Mouse (Mus musculus): Measurements from ENCODE around the gene Glis1. TPM values are rescaled to one million over a fixed set of nuclear protein-coding genes. Genes with fewer than 3 reads are reported as not detected.

Gene Glis1
- not detected in 2 replicates for polyA plus RNA-seq (2012; ENCODE audit: insufficient read depth, insufficient read length, low replicate concordance, missing spikeins)

DNA sequence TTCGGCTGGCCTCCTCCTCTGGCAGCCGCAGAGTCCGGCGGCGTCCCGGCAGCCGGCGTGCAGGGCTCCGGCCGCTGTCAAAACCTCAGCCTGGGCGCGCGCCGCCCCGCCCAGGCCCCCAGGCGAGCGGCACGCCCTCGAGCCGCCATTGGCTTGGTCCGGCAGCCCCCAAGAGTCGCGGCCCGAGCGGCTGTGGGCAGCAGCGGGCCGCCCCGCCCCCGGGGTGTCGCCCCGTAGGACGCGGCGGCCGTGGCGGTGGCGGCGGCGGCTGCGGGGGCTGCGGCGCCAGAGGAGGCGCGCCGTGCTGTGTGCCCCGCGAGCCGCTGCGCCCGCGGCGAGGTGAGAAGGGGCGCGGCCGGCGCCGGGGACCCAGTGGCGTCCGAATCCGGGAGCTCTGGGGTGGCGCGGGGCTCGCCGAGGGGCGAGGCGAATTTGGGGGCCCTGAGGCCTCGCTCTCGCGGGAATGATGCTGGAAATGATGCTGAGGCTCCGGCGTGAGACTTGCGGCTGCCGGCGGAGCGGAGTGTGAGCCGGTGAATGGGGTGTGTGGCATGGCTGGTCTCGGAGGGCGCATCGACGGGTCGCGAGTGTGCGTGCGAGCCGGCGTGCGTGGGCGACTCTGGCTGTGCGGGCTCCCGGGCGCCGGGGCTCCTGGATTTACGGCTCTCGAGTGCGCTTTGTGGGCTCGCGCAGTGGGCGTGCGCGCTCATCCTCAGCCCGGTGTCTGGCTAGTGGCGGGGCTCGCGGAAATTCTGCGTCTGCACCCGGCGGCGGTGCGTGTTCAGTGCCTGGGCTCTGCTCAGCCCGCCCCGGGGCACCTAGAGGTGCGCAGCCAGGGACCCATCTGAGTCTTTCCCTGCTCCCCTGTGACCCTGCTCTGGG is at the start of gene Glis1:
Glis1 (plus strand) TSS at position 236 of the 882 bp plus-strand sequence.
- peaks cover 13% of the 10 kb centered on the region for H3K4me1 ChIP-seq (ENCODE audit: control insufficient read depth, insufficient read depth, low read length)
- no peak within 1 kb of the TSS for H3K27ac ChIP-seq (ENCODE audit: insufficient read depth, low read depth, low read length)
- WGBS: 2% methylated on average over 112 of the region's 112 CpGs
- TF ChIP-seq POLR2A (IDR thresholded peaks at IDR 0.05; ENCODE audit: insufficient read depth, low read depth, low read length): no peak
- no peak for TF ChIP-seq CTCF (IDR thresholded peaks at IDR 0.05; ENCODE audit: insufficient read depth, low read depth, low read length)
- H3K4me3 ChIP-seq (ENCODE audit: insufficient read depth, low read depth, low read length): peak within 1 kb of the TSS; percentile 64

DNA sequence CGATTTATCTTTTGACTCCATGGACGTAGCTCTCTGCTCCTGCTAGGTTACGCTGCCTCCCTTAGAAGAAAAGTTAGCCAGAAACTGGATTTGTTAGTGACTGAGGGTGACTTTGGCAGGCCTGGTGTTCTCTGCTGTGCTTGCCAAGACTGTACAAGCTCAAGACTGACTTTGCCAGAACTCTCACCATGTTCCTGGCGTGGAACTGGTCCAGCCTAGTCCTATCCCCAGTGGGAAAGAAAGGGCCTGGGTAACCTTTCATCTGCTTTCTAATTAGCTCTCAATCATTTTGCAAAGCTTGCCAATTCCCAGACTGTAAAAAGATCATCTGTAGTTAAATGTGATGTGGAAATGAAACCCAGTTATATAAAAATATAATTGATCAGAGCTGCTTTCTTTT is 47.4 kb upstream of the Glis1 start:
- WGBS: 71% methylated on average over 4 of the region's 4 CpGs
- no peak overlapping the region for H3K4me3 ChIP-seq (ENCODE audit: insufficient read depth, low read depth, low read length)
- TF ChIP-seq POLR2A (IDR thresholded peaks at IDR 0.05; ENCODE audit: insufficient read depth, low read depth, low read length) (no peak), CTCF (IDR thresholded peaks at IDR 0.05; ENCODE audit: insufficient read depth, low read depth, low read length) (no peak)
- no peaks in the 10 kb centered on the region for H3K4me1 ChIP-seq (ENCODE audit: control insufficient read depth, insufficient read depth, low read length)
- H3K27ac ChIP-seq (ENCODE audit: insufficient read depth, low read depth, low read length): no peak overlapping the region

DNA sequence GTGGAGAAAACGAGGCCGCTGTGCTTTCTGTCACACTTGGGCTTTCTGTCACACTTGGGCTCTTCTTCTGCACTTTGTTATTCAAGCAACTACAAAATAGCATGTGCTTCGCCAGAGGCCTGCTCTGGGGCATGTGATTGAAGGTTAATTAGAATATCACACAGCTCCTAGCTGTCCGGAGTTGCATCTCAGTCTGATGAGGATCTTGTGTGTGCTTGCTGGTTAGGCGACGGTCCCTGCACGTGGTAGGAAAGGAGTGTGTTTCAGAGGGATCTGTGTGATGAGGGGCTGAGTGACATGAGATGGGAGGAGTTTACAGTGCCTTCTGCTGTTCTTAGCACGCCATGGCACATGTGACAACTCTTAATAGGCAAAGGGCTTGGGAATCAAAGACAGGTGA is 46.9 kb upstream of the Glis1 start:
- TF ChIP-seq CTCF (IDR thresholded peaks at IDR 0.05; ENCODE audit: insufficient read depth, low read depth, low read length): no peak
- TF ChIP-seq POLR2A (IDR thresholded peaks at IDR 0.05; ENCODE audit: insufficient read depth, low read depth, low read length): no peak
- Histone ChIP-seq H3K27ac (ENCODE audit: insufficient read depth, low read depth, low read length) (0 out of 2 replicates have a peak overlapping the region, but pooled peaks have one; percentile 16), H3K4me1 (ENCODE audit: control insufficient read depth, insufficient read depth, low read length) (no peaks in the 10 kb centered on the region), H3K4me3 (ENCODE audit: insufficient read depth, low read depth, low read length) (no peak overlapping the region)
- WGBS: 64% methylated on average over 8 of the region's 8 CpGs

DNA sequence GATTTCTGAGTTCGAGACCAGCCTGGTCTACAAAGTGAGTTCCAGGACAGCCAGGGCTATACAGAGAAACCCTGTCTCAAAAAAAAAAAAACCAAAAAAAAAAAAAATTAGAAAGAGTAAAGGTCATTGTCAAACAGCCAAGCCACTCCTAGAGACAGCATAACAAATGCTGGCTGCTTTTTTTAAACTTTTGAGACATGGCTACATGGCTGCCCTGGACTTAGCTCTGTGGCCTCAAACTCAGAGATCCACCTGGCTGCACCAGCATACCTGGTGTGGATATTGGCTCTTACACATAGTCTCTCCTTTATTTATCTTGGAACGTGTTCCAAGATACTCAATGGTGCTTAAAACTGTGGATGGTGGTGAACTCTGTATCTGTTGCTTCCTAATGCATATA is 46.1 kb upstream of the Glis1 start:
- Histone ChIP-seq H3K4me1 (ENCODE audit: control insufficient read depth, insufficient read depth, low read length) (no peaks in the 10 kb centered on the region), H3K4me3 (ENCODE audit: insufficient read depth, low read depth, low read length) (no peak overlapping the region), H3K27ac (ENCODE audit: insufficient read depth, low read depth, low read length) (no peak overlapping the region)
- no peak for TF ChIP-seq CTCF (IDR thresholded peaks at IDR 0.05; ENCODE audit: insufficient read depth, low read depth, low read length)
- TF ChIP-seq POLR2A (IDR thresholded peaks at IDR 0.05; ENCODE audit: insufficient read depth, low read depth, low read length): no peak
- WGBS: 97% methylated on average over 2 of the region's 2 CpGs

DNA sequence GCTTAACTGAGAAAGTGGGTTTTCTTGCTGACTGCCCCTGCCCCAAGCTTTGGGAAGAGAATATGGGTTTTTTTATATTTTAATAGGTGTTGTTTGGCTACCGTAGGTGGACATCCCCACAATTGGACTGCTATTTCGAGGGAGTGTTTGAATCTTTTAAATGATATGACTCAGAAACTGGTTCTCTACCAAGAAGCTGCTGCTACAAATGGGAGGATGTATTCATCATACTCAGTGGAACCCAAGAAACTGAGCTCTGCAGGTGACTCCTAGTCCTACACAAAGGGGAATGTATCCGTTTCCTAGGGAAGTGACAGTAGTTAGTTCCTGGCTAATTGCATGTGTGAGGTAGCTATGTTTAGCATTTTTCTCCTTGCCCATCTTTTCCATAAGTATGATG is 45.0 kb upstream of the Glis1 start:
- TF ChIP-seq CTCF (IDR thresholded peaks at IDR 0.05; ENCODE audit: insufficient read depth, low read depth, low read length) (no peak), POLR2A (IDR thresholded peaks at IDR 0.05; ENCODE audit: insufficient read depth, low read depth, low read length) (no peak)
- no peaks in the 10 kb centered on the region for H3K4me1 ChIP-seq (ENCODE audit: control insufficient read depth, insufficient read depth, low read length)
- H3K27ac ChIP-seq (ENCODE audit: insufficient read depth, low read depth, low read length): no peak overlapping the region
- no peak overlapping the region for H3K4me3 ChIP-seq (ENCODE audit: insufficient read depth, low read depth, low read length)
- 64% methylated on average over 3 of the region's 3 CpGs for WGBS

DNA sequence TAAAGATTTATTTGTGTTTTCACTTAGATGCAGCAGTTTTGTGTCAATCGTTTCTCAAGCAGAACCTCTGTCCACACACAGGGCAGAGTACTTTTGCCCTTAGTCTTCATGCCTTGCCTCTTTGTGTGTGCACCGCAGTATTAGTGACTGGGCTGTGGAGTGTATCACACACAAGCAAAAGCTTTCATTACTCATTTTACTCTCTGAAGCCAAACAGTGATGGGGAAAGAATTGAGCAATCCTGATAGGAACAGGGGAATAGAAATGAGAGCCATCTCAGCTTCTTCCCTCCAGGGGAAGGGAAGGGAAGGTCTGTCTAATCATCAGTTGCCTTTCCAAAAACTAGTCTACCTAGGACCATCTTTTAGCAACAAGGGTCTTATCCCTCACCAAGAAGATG is 40.6 kb upstream of the Glis1 start:
- no peak for TF ChIP-seq POLR2A (IDR thresholded peaks at IDR 0.05; ENCODE audit: insufficient read depth, low read depth, low read length)
- no peak for TF ChIP-seq CTCF (IDR thresholded peaks at IDR 0.05; ENCODE audit: insufficient read depth, low read depth, low read length)
- Histone ChIP-seq H3K27ac (ENCODE audit: insufficient read depth, low read depth, low read length) (no peak overlapping the region), H3K4me1 (ENCODE audit: control insufficient read depth, insufficient read depth, low read length) (no peaks in the 10 kb centered on the region), H3K4me3 (ENCODE audit: insufficient read depth, low read depth, low read length) (no peak overlapping the region)
- 83% methylated on average over 2 of the region's 2 CpGs for WGBS

DNA sequence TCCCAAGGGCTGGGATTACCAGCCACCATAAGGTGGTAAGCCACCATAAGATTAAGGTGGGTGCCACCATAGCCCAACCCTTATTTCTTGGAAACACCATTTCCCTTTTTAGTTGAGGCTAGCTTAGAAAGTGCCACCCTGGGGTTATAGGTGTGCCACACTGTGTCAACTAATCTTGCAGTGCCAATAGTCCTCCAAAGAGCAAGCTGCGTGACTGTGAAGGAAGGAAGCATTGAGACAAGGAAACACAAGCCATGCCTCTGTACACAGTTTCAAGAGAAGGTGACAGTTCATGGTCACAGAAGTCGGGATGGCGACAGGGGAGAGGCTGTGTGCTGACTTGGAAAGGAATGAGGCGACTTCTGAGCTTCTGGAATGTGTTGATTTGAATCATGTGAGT is 14.2 kb upstream of the Glis1 start:
- TF ChIP-seq CTCF (IDR thresholded peaks at IDR 0.05; ENCODE audit: insufficient read depth, low read depth, low read length) (no peak), POLR2A (IDR thresholded peaks at IDR 0.05; ENCODE audit: insufficient read depth, low read depth, low read length) (no peak)
- Histone ChIP-seq H3K4me3 (ENCODE audit: insufficient read depth, low read depth, low read length) (no peak overlapping the region), H3K27ac (ENCODE audit: insufficient read depth, low read depth, low read length) (no peak overlapping the region), H3K4me1 (ENCODE audit: control insufficient read depth, insufficient read depth, low read length) (peaks cover 3% of the 10 kb centered on the region; the same call in 1 of the 2 replicates)
- 93% methylated on average over 4 of the region's 4 CpGs for WGBS

DNA sequence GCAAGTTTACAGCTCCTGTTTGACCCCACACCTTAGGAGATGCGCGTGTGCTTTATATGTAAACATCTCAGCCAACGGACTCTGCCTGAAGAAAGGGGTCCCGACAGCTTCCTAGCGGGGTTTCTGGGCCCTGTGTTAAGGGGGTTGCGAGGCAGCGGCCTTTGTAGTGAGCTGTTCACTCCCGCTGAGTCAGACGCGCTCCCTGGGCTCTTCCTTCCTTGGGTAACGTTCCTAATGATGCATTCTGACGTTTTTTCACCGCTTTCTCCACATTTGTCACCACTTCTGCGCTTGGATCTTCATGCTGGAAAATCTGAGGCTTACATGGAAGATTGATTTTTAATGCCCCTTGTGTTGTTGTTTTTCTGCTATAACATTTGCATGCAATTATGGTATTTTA is 12.7 kb upstream of the Glis1 start:
- Histone ChIP-seq H3K4me3 (ENCODE audit: insufficient read depth, low read depth, low read length) (no peak overlapping the region), H3K27ac (ENCODE audit: insufficient read depth, low read depth, low read length) (no peak overlapping the region), H3K4me1 (ENCODE audit: control insufficient read depth, insufficient read depth, low read length) (peaks cover 3% of the 10 kb centered on the region; the same call in 1 of the 2 replicates)
- 11% methylated on average over 14 of the region's 14 CpGs for WGBS
- TF ChIP-seq POLR2A (IDR thresholded peaks at IDR 0.05; ENCODE audit: insufficient read depth, low read depth, low read length) (no peak), CTCF (IDR thresholded peaks at IDR 0.05; ENCODE audit: insufficient read depth, low read depth, low read length) (no peak)

DNA sequence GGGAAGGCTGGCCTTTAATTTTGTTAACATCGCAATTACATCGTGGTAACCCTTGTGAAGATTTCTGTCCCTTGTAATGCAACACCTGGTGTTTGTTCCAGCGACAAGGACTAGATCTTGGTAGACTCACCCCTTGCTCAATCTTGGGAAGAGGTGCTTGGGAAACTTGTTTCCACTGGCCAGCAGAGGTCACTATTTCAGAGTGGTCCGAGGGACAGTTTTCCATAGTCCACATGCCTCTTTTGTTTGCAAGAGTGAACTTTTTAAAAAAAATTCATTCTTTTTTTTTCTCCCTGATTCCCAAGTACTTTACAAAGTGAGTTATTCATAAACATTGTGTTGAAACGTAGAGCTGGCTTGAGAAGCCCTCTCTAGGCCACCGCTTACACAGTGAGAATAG is 12.2 kb upstream of the Glis1 start:
- WGBS: 36% methylated on average over 6 of the region's 6 CpGs

More for the DNA sequence above, 12.2 kb upstream of the Glis1 start:
- Histone ChIP-seq H3K4me3 (ENCODE audit: insufficient read depth, low read depth, low read length) (no peak overlapping the region), H3K4me1 (ENCODE audit: control insufficient read depth, insufficient read depth, low read length) (peaks cover 3% of the 10 kb centered on the region; the same call in 1 of the 2 replicates), H3K27ac (ENCODE audit: insufficient read depth, low read depth, low read length) (no peak overlapping the region)
- TF ChIP-seq POLR2A (IDR thresholded peaks at IDR 0.05; ENCODE audit: insufficient read depth, low read depth, low read length) (no peak), CTCF (IDR thresholded peaks at IDR 0.05; ENCODE audit: insufficient read depth, low read depth, low read length) (no peak)
